Mouse (Mus musculus): ENCODE results near the gene Ehmt1.

The Ehmt1 gene

DNA sequence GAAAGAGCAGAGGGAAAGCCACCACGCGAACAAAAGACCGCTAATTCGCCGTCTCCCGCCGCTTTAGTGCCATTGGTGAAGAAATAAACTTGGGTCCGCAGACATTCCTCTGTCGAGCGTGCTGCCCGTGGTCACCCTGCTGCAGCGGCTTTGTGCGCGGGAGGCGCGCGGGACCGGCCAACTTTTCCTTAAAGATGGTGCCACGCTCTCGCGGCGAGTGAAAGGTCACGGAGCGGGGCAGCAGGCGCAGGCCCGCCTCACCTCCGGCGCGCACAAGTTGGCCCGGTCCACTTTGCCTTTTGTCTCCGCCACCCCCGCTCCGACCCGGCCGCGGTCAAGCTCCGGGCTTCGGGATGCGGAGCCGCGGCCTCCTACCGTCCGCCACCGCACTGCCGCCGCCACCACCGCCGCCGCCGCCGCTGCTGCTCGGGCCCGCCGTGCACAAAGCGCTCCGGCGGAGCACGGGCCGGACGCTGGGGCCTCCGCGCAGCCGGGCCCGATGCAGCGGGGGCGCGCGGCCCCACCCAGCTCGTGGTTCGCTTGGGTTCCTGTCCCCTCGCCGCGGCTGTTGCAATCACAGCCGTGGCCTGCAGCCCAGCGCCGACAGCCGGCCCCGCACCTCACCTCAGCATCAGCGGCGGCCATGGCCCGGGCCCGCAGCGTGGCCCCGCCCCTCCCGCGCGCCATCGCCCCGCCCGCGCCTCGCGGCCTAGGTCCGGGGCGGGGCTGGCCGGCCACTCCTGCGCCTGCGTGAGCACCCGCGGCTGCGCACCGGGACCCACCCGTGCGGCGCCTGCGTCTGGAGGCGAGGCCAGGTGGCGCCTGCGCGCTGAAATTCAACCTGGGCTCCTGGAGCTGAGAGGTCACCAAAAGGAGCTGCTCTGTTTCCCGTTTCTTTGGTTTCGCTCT is at the start of gene Ehmt1:
Ehmt1 (minus strand) TSS at position 685 of the 909 bp plus-strand sequence.
- DNase-seq, result peak; percentile 87 to 90

GRCm38 (mm10) chr2:24962304-24963000 is 43.0 kb upstream of the Ehmt1 start, which contains the start of gene Dph7:
Gene Dph7, plus strand, starts transcription at chr2:24962400.
- DNase-seq, result peak; percentile 65 to 71

GRCm38 (mm10) chr2:24960910-24961309 is 41.5 kb upstream of the Ehmt1 start:
- no peak for DNase-seq

GRCm38 (mm10) chr2:24952537-24953055 is 33.2 kb upstream of the Ehmt1 start:
- no peak for DNase-seq

GRCm38 (mm10) chr2:24950189-24950535 is 30.7 kb upstream of the Ehmt1 start:
- DNase-seq, result no peak

- peak; percentile 94 for DNase-seq
Measured at GRCm38 (mm10) chr2:24949421-24950188, 30.2 kb upstream of the Ehmt1 start, which contains the start of gene Zmynd19. Gene Zmynd19, plus strand, starts transcription at chr2:24949792.

- peak in 1 of 2 experiments; percentile 21 for DNase-seq
Measured at GRCm38 (mm10) chr2:24944304-24944703, 24.9 kb upstream of the Ehmt1 start.

- no peak for DNase-seq
Measured at GRCm38 (mm10) chr2:24942092-24942491, 22.7 kb upstream of the Ehmt1 start.

GRCm38 (mm10) chr2:24935057-24935796 is 15.8 kb upstream of the Ehmt1 start, which contains the start of gene Arrdc1:
Gene Arrdc1, minus strand, starts transcription at chr2:24935252.
- peak; percentile 87 to 93 for DNase-seq

DNA sequence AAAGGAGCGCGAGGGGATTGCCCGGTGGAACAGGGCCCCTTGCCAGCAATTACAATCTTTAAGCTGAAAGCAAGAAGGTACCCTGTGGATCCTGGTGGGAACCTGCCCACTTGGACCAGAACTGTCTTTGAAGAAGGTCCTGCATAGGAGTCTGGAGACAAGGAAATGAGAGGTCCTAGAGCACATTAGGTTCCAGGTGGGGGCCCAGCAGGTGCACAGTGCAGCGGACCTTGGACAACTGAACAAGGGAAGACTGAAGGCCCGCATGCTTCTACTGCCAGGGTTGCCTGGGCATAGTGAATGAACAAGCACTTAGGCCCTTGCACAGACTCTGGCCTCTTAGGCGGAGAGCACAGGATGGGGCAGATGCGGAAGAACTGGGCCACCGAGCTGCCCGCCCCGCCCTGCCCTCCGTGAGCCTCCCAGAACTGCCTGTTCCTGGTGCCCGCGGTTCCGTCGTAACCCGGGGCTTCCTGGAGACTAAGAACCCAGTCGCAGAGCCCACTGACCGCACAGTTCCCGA is 15.1 kb upstream of the Ehmt1 start:
- DNase-seq, result peak in 1 of 2 experiments; percentile 15

DNA sequence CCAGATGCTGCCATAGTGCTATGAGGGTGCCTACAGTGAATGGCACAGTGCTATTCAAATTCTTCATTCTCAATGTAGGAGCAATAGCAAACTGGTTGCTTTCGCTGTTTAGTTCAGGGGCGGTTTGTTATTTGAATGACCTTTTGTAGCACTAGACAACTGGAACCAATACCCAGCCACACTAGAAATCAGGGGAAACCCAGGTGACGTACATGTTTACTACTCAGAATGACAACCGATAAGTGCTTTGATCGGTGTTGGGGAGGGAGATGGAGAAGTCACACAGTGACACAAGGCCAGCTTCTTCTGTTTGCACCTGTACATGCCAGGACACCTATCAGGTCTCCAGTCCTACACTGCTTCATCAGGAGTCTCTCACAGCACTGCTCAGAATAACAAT is 10.2 kb upstream of the Ehmt1 start:
- no peak for DNase-seq

DNA sequence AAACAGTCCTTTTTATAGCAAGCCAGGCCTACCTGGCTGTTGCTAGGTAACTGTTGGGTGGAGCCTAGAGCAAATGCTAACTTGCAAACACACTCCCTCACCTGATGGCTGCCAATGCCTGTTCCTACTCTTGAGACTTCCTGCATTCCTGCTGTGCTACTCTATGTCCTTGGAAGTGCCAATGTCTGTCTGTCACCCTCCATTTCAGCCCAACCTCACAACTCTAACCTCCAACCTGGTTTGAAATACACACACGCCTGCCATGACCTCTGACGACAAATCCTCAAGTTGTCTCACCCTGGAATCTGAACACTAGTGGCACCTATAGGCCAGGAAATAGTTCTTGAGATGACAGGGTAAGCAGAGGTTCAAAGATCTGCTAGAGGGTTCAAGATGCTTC is 9.7 kb upstream of the Ehmt1 start:
- DNase-seq, result no peak

DNA sequence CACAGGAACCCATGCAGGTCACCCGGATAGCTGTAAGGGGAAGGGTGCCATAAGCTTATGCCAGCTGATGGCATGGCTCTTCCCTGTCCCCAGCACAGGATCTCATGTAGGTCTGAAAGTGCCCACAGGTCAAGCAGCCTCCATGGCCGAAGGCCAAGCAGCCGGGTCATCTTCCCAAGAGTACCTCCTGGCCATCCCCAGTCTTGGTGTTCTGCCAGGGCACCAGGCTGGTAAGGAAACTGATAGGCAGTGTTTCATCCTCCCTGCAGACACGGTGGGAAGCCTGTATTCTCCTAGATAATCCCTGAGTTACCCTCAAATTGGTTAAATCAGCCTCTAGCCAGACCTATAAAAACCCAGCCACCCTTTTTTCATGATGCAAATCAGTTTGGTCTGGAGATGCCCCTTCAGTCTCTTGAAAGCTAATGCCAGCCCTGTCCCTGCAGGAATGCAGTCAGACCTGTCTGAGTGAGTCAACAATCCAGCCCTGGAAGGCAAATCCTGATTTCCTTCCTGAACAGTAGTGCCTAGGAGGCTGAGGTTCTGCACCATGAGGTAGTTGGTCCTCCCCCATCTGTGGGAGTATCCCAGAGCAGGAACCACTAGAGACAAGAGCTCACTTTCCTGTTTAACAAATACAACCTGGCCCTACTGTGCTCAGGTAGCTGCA is 8.5 kb upstream of the Ehmt1 start:
- DNase-seq, result no peak

GRCm38 (mm10) chr2:24926965-24927358 is 7.5 kb upstream of the Ehmt1 start:
- DNase-seq, result no peak

GRCm38 (mm10) chr2:24926345-24926964 is 7.0 kb upstream of the Ehmt1 start:
- DNase-seq, result no peak

DNA sequence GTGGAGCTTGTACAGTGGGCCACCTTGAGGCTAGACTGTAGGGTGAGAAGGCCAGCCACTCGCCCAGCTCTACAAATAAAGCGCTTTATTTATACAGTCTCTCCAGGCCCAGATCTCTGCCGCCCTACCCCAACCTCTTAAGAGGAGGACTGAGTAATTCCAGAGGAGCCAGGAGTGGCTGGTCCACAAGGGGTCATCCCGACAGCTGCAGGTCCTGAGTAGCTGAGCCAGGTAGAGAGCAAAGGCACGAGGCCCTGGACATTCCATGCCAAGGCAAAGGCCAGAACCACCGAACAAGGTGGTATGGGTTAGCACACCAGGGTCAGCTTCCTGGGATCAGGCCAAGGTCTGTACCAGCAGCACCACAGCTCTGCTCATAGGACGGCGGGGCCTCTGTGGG is 5.9 kb upstream of the Ehmt1 start:
- DNase-seq, result no peak

DNA sequence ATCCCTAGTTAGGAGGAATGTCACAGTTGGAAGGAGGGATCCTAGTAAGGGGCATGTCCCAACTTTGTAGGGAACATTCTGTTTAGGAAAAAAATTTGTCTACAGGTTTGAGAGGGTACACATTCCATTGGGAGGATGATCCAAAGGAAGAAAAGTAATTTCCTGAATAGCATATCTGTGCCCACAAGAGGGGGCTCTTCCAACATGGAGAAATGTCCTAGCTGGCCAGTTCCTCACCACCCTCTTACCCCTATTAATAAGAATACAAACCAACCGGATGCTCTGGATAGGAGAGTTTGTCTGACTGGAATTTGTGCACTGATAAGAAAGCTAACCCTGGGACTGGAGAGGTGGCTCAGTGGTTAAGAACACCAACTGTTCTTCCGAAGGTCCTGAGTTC is 4.1 kb upstream of the Ehmt1 start:
- no peak for DNase-seq

GRCm38 (mm10) chr2:24919839-24920175 is 393 bp upstream of the Ehmt1 start:
- DNase-seq, result no peak

- no peak for DNase-seq
Measured at GRCm38 (mm10) chr2:24914762-24915161, 4.7 kb downstream of the Ehmt1 start.

DNA sequence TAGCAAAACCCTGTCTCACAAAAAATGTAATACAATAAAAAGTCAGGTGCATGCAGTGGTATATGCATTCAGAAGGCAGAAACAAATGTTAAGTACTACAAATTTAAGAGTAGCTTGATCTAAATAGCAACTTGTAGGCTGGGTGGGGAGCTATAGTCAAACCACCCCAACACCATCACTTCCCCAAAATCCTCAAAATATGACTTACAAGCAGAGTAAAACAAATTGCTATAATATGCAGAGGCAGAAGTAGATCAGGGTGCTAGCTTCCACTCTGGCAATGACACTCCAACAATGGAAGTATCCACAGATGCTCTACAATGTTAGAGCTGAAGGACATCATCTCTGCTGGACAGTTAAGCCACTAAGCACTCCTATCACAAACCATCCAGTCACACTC is 6.8 kb downstream of the Ehmt1 start:
- no peak for DNase-seq

DNA sequence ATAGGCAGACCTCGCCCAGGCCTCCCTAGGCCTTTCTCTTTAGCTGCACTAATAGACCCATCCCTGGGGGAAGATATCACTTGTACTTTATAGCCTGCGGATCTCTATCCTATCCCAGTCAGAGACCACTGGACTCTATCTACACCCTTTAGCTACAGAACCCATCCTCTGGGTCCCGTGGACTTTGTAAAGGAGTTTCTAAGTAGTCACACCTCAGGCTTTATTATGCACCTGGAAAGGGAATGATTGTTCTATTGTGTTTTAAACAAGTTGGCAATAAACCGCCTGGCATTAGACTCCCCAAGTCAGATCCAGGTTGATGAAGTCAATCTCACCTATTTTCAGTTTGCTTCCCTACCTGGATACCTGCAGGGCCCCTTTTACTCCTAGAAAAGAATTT is 7.2 kb downstream of the Ehmt1 start:
- no peak for DNase-seq
